Comparison of ENCODE assay signal across 10 mouse cellular contexts in genomic region chr5:29477474-29478207, GRCm38 (mm10). TPM values are rescaled to one million over a fixed set of nuclear protein-coding genes. Genes with fewer than 3 reads are reported as not detected.
DNase-seq lines count a peak whose midpoint lies in the region; ATAC-seq lines count a peak whose summit lies in the region.
"Had no signal": no experiment of that assay in that cellular context is flagged by ENCODE, and none has a peak within 500 bp of the region (broad histone marks: within the 10 kb centered on the region; RNA-seq: fewer than 3 reads in every experiment).

No protein-coding gene starts in this region.

- H3K36me3 ChIP-seq in heart, embryonic 11.5 days (ENCODE audit: control insufficient read depth, insufficient read depth, low read length) = no peaks in the 10 kb centered on the region
- no peaks in the 10 kb centered on the region for H3K36me3 ChIP-seq in hindbrain, embryonic 10.5 days
- no peaks in the 10 kb centered on the region for H3K36me3 ChIP-seq in midbrain, embryonic 10.5 days

- peak overlapping the region; percentile 31 for H3K4me3 ChIP-seq in heart, embryonic 11.5 days (ENCODE audit: low read depth, low read length)
- peak overlapping the region; percentile 41 for H3K4me3 ChIP-seq in hindbrain, embryonic 10.5 days
- peak overlapping the region; percentile 49 for H3K4me3 ChIP-seq in midbrain, embryonic 10.5 days

- no peaks in the 10 kb centered on the region for H3K9me3 ChIP-seq in heart, embryonic 11.5 days (replicated peaks; ENCODE audit: control insufficient read depth, low read length)
- H3K9me3 ChIP-seq in hindbrain, embryonic 10.5 days = no peaks in the 10 kb centered on the region
- H3K9me3 ChIP-seq in midbrain, embryonic 10.5 days (replicated peaks) = no peaks in the 10 kb centered on the region

- intact Hi-C loops in heart, postnatal 36 days (cut with DNase I) = loop anchor here (10.0 kb wide), 1 partner anchor 1313 kb away; the partner anchor contains the start of gene En2

- no peak overlapping the region for H3K9ac ChIP-seq in heart, embryonic 11.5 days (ENCODE audit: low read depth, low read length)

- H3K4me2 ChIP-seq in heart, embryonic 11.5 days = peak overlapping the region; percentile 69

- no peak overlapping the region for H3K27ac ChIP-seq in heart, embryonic 11.5 days (ENCODE audit: low read depth, low read length)
- no peak overlapping the region for H3K27ac ChIP-seq in hindbrain, embryonic 10.5 days
- no peak overlapping the region for H3K27ac ChIP-seq in midbrain, embryonic 10.5 days (replicated peaks)

- peaks cover 98% of the 10 kb centered on the region for H3K27me3 ChIP-seq in heart, embryonic 11.5 days (ENCODE audit: control insufficient read depth, insufficient read depth, low read length)
- peaks cover 100% of the 10 kb centered on the region for H3K27me3 ChIP-seq in hindbrain, embryonic 10.5 days (ENCODE audit: insufficient read depth, poor library complexity, severe bottlenecking)
- peaks cover 100% of the 10 kb centered on the region for H3K27me3 ChIP-seq in midbrain, embryonic 10.5 days (ENCODE audit: low read depth, poor library complexity, severe bottlenecking)

- H3K4me1 ChIP-seq in heart, embryonic 11.5 days (ENCODE audit: control insufficient read depth, insufficient read depth, low read length) = peaks cover 8% of the 10 kb centered on the region
- peaks cover 23% of the 10 kb centered on the region for H3K4me1 ChIP-seq in hindbrain, embryonic 10.5 days (replicated peaks)
- peaks cover 22% of the 10 kb centered on the region for H3K4me1 ChIP-seq in midbrain, embryonic 10.5 days

- DNase-seq in heart, postnatal 36 days = no peak
- DNase-seq in ZHBTc4 (ENCODE audit: low read depth, low spot score) = peak; percentile 56
- DNase-seq in hindbrain, embryonic 10.5 days (ENCODE audit: low spot score) = peak; percentile 54
- peak; percentile 50 for DNase-seq in midbrain, embryonic 10.5 days (ENCODE audit: low spot score)
- no peak for DNase-seq in frontal cortex, postnatal 25 days (ENCODE audit: low spot score in 2 of 2)
- no peak for DNase-seq in thymus, postnatal 10 days (ENCODE audit: low spot score in 2 of 2)
- DNase-seq: thymus, postnatal 36 days had no signal

- no peak for ATAC-seq in heart, embryonic 11.5 days (replicated peaks; ENCODE audit: insufficient number of reproducible peaks, low FRiP score, low TSS enrichment)
- no peak for ATAC-seq in frontal cortex, adult (ENCODE audit: low TSS enrichment)

- 1% methylated on average over 72 of the region's 73 CpGs for WGBS in heart, embryonic 11.5 days (ENCODE audit: insufficient replicate concordance)
- WGBS in hindbrain, embryonic 10.5 days = under 1% methylated on average over 73 of the region's 73 CpGs
- under 1% methylated on average over 68 of the region's 73 CpGs for WGBS in midbrain, embryonic 10.5 days

RNA-seq across cellular contexts. Expression of gene Mnx1, which starts 0.6 kb away (rescaled TPM):
- not detected in 2 replicates for polyA plus RNA-seq in heart, embryonic 11.5 days (2014; fragmentation: Nextera tagmentation; extraction: Ambion mirVana)
- not detected for total RNA-seq in heart, postnatal 36 days (2021)
- polyA plus RNA-seq in hindbrain, embryonic 10.5 days (2016; fragmentation: Nextera tagmentation; extraction: Ambion mirVana) = 0.06 and 0.16 TPM in 2 replicates
- polyA plus RNA-seq in midbrain, embryonic 10.5 days (2016; fragmentation: Nextera tagmentation; extraction: Ambion mirVana) = not detected in 2 replicates
- total RNA-seq: common myeloid progenitor, adult 5-6 weeks had no signal

RNA-seq across cellular contexts. Expression of gene Nom1, which starts 43.2 kb away (rescaled TPM):
- 14.9 and 18.1 TPM in 2 replicates for polyA plus RNA-seq in heart, embryonic 11.5 days (2014; fragmentation: Nextera tagmentation; extraction: Ambion mirVana)
- 10 to 100 TPM; 12.9 to 13.3 TPM for total RNA-seq in heart, postnatal 36 days (2021)
- polyA plus RNA-seq in hindbrain, embryonic 10.5 days (2016; fragmentation: Nextera tagmentation; extraction: Ambion mirVana) = 22.4 and 32.8 TPM in 2 replicates
- polyA plus RNA-seq in midbrain, embryonic 10.5 days (2016; fragmentation: Nextera tagmentation; extraction: Ambion mirVana) = 27.7 and 33.7 TPM in 2 replicates

Comparison
In these comparisons a context has a peak if more than half of its experiments do, and no peak if none do; other contexts are left out.
1. DNase-seq: peak in ZHBTc4 (single experiment), hindbrain, embryonic 10.5 days (single experiment) and midbrain, embryonic 10.5 days (single experiment); none in heart, postnatal 36 days (0 of 2), frontal cortex, postnatal 25 days (0 of 2) and thymus, postnatal 10 days (0 of 2).
2. Peak in every context shown above with its lines, with median percentiles within 50 percentile points of each other: H3K4me3 ChIP-seq.